Mouse (Mus musculus) olfactory bulb, adult 2 months (tissue): ENCODE data around the gene Map4k4.

Experiments used
- CTCF ChIP-seq: fragments of 200-500 bp; IDR thresholded peaks from 2 replicates; pipeline ENCODE4 v1.5.1; 2012; ENCODE audit warnings: low read depth, mild to moderate bottlenecking, low read length, moderate library complexity; ENCODE audit not compliant: insufficient read depth
- POLR2A ChIP-seq: fragments of 200-500 bp; IDR thresholded peaks from 2 replicates; pipeline ENCODE4 v1.6.1; 2012; ENCODE audit warnings: mild to moderate bottlenecking, low read depth, low read length, moderate library complexity; ENCODE audit not compliant: insufficient read depth

DNA sequence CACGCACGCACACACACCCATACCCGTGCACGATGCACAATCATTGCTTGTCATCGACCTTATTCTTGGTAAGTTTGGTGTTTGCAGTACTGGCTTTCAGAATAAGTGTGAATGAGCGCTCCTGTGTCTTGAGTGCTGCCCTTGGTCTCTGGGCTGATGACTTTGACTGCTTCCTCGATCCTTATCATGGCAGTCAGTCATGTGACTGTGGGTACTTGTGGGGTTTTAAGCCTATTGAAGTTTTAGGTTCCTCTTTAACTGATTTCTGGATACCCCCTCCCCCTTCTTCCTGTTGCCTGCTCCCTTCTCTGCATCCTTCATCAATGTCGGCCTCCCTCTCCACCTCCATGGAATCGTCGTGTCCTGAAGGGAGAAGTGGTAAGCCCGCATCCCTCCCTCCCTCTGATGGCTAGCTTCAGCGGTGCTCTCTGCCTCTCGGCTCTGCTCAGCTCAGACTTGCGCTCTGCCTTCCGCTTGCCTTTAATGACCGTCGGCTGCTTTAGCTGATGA, 107.3 kb downstream of the Map4k4 start:
- TF ChIP-seq CTCF (no peak), POLR2A (no peak)
